Mouse (Mus musculus) liver, embryonic 15.5 days (tissue): Measurements from ENCODE around the gene Pltp. TPM values are rescaled to one million over a fixed set of nuclear protein-coding genes. Genes with fewer than 3 reads are reported as not detected.

ENCODE experiments used
- ATAC-seq: fragments of 200-750 bp; cut with Nextera tagmentation; 2 replicates; pipeline ENCODE4 v1.8.0; 2017; ENCODE audit warnings: moderate number of reproducible peaks, mild to moderate bottlenecking, moderate library complexity; ENCODE audit not compliant: insufficient read depth
- H3K27ac ChIP-seq: fragments of 300-500 bp; sonication (generic); replicated peaks from 2 replicates; pipeline ENCODE4 v1.5.1; 2015; ENCODE audit warnings: mild to moderate bottlenecking, inconsistent platforms
- H3K27me3 ChIP-seq: fragments of 300-500 bp; sonication (generic); 2 replicates; pipeline ENCODE4 v1.6.1; 2015; ENCODE audit warnings: mild to moderate bottlenecking, inconsistent platforms
- H3K36me3 ChIP-seq: fragments of 300-500 bp; sonication (generic); replicated peaks from 2 replicates; pipeline ENCODE4 v1.6.1; 2015; ENCODE audit warnings: moderate library complexity, mild to moderate bottlenecking, inconsistent platforms
- H3K4me1 ChIP-seq: fragments of 300-500 bp; sonication (generic); replicated peaks from 2 replicates; pipeline ENCODE4 v1.6.1; 2015; ENCODE audit warnings: inconsistent platforms
- H3K4me2 ChIP-seq: fragments of 300-500 bp; sonication (generic); 2 replicates; pipeline ENCODE4 v1.6.1; 2015; ENCODE audit warnings: moderate library complexity, mild to moderate bottlenecking, inconsistent platforms
- H3K4me3 ChIP-seq: fragments of 300-500 bp; sonication (generic); replicated peaks from 2 replicates; pipeline ENCODE4 v1.5.1; 2015; ENCODE audit warnings: mild to moderate bottlenecking, inconsistent platforms
- H3K9ac ChIP-seq: fragments of 300-500 bp; sonication (generic); 2 replicates; pipeline ENCODE4 v1.6.1; 2015; ENCODE audit warnings: moderate library complexity, mild to moderate bottlenecking, inconsistent platforms
- H3K9me3 ChIP-seq: fragments of 300-500 bp; sonication (generic); replicated peaks from 2 replicates; pipeline ENCODE4 v1.6.1; 2016; ENCODE audit warnings: inconsistent platforms
- WGBS: fragments of 180-500 bp; shearing (Covaris S2); methylation state at CpG from one replicate; pipeline ENCODE4 v1.1.7; 2015; ENCODE audit warnings: mixed read lengths; ENCODE audit not compliant: insufficient replicate concordance; 5-methylcytosine and 5-hydroxymethylcytosine counted together
- polyA plus RNA-seq: library from polyadenylated mRNA; unstranded; fragments of >200 nt; fragmentation: Nextera tagmentation; extraction: Ambion mirVana; gene quantifications from 2 replicates; pipeline ENCODE4 v1.2.1, GENCODE M21; 2015

The Pltp gene
- polyA plus RNA-seq, 1 experiment from 2014 or later, result 17.8 TPM

DNA sequence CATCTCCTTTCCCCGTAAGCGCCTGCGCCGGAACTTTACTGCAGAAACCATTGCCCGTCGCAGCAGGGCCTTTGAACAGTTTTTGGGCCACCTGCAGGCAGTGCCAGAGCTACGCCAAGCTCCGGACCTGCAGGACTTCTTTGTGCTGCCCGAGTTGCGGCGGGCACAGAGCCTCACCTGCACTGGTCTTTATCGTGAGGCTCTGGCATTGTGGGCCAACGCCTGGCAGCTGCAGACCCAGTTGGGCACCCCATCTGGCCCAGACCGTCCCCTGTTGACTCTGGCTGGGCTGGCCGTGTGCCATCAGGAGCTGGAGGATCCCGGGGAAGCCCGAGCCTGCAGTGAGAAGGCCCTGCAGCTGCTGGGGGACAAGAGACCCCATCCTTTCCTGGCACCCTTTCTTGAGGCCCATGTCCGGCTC is 65.7 kb downstream of the Pltp start:
- H3K9ac ChIP-seq, result no peak overlapping the region
- H3K36me3 ChIP-seq, result peaks cover 73% of the 10 kb centered on the region
- WGBS, result 89% methylated on average over 18 of the region's 18 CpGs
- no peak overlapping the region for H3K4me2 ChIP-seq
- H3K4me1 ChIP-seq, result peaks cover 41% of the 10 kb centered on the region
- no peak overlapping the region for H3K27ac ChIP-seq
- no peaks in the 10 kb centered on the region for H3K9me3 ChIP-seq
- H3K4me3 ChIP-seq, result no peak overlapping the region
- H3K27me3 ChIP-seq, result peaks cover 4% of the 10 kb centered on the region
- ATAC-seq, result no peak

DNA sequence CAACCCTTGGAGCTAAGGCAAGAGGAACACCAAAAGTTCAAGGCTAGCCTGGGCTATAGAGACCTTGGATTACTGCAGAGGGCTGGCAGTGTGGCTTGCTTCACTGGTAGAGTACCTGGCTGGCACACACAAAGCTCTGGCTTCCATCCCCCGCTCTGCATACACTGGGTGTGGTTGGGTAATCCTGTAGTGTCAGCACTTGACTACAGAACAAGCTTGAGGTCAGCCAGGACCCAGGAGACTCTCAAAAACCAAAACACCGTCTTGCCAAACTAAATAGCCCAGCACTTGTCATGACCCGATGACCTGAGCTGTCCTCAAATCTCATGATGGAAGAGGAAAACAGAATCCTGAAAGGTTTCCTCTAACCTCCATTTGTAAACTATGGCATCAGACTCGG is 67.1 kb downstream of the Pltp start:
- 81% methylated on average over 4 of the region's 4 CpGs for WGBS

More for the DNA sequence above, 67.1 kb downstream of the Pltp start:
- no peaks in the 10 kb centered on the region for H3K9me3 ChIP-seq
- H3K4me2 ChIP-seq, result no peak overlapping the region
- no peak for ATAC-seq
- H3K4me3 ChIP-seq, result no peak overlapping the region
- H3K36me3 ChIP-seq, result peaks cover 59% of the 10 kb centered on the region
- H3K9ac ChIP-seq, result no peak overlapping the region
- peaks cover 18% of the 10 kb centered on the region for H3K27me3 ChIP-seq
- peaks cover 55% of the 10 kb centered on the region for H3K4me1 ChIP-seq
- H3K27ac ChIP-seq, result 0 out of 2 replicates have a peak overlapping the region, but pooled peaks have one; percentile 12

Other genes starting within 250 kb of the Pltp start
- not detected in 2 replicates for gene Wfdc6b, start 244.2 kb downstream of the Pltp start, polyA plus RNA-seq
- gene Wfdc8, start 244.1 kb downstream of the Pltp start, polyA plus RNA-seq, result not detected in 2 replicates
- not detected in 2 replicates for gene Wfdc16, start 218.9 kb downstream of the Pltp start, polyA plus RNA-seq
- gene Wfdc10, start 201.7 kb downstream of the Pltp start, polyA plus RNA-seq, result not detected in 2 replicates
- not detected in 2 replicates for gene Wfdc9, start 201.1 kb downstream of the Pltp start, polyA plus RNA-seq
- not detected in 2 replicates for gene Wfdc11, start 183.6 kb downstream of the Pltp start, polyA plus RNA-seq
- not detected in 2 replicates for gene Wfdc13, start 172.6 kb downstream of the Pltp start, polyA plus RNA-seq
- not detected in 2 replicates for gene Spint4, start 159.2 kb downstream of the Pltp start, polyA plus RNA-seq
- gene Spint5, start 142.4 kb downstream of the Pltp start, polyA plus RNA-seq, result not detected in 2 replicates
- gene Wfdc3, start 111.8 kb downstream of the Pltp start, polyA plus RNA-seq, result 2.3 and 2.4 TPM in 2 replicates
- gene Dnttip1, start 111.7 kb downstream of the Pltp start, polyA plus RNA-seq, result 40.5 and 41.1 TPM in 2 replicates
- 682 and 720 TPM in 2 replicates for gene Ube2c, start 87.8 kb downstream of the Pltp start, polyA plus RNA-seq
- gene Tnnc2, start 77.7 kb downstream of the Pltp start, polyA plus RNA-seq, result 27.2 and 51.1 TPM in 2 replicates
- 5.6 and 7.9 TPM in 2 replicates for gene Snx21, start 71.9 kb downstream of the Pltp start, polyA plus RNA-seq
- gene Acot8, start 52.8 kb downstream of the Pltp start, polyA plus RNA-seq, result 20.3 and 21.3 TPM in 2 replicates
- 4.3 and 5.5 TPM in 2 replicates for gene Zswim3, start 52.6 kb downstream of the Pltp start, polyA plus RNA-seq
- gene Zswim1, start 35.0 kb downstream of the Pltp start, polyA plus RNA-seq, result 4.4 TPM in 2 replicates
- not detected in 2 replicates for gene Spata25, start 29.2 kb downstream of the Pltp start, polyA plus RNA-seq
- gene Ctsa, start 24.8 kb downstream of the Pltp start, polyA plus RNA-seq, result 75.4 and 81.1 TPM in 2 replicates
- 1.5 and 2.5 TPM in 2 replicates for gene Neurl2, start 24.3 kb downstream of the Pltp start, polyA plus RNA-seq
- 38.3 and 40.7 TPM in 2 replicates for gene Pcif1, start 21.6 kb upstream of the Pltp start, polyA plus RNA-seq
- gene Zfp335, start 54.0 kb upstream of the Pltp start, polyA plus RNA-seq, result 5.9 and 6.9 TPM in 2 replicates
- gene Mmp9, start 83.1 kb upstream of the Pltp start, polyA plus RNA-seq, result 5.9 and 10.2 TPM in 2 replicates
- 0.26 and 0.37 TPM in 2 replicates for gene Slc12a5, start 103.1 kb upstream of the Pltp start, polyA plus RNA-seq
- gene Ncoa5, start 177.2 kb upstream of the Pltp start, polyA plus RNA-seq, result 14.2 and 14.5 TPM in 2 replicates
- 2.8 and 3.5 TPM in 2 replicates for gene Cd40, start 197.9 kb upstream of the Pltp start, polyA plus RNA-seq
- not detected in 2 replicates for gene 1700025C18Rik, start 233.0 kb upstream of the Pltp start, polyA plus RNA-seq